Mouse (Mus musculus): ENCODE measurements at regions not wholly inside any gene's neighbourhood (a gene's known extent, or its start where the extent isn't known, plus 50 kb on each side); places are given as distances from the start of the nearest gene placed in this dataset.

DNA sequence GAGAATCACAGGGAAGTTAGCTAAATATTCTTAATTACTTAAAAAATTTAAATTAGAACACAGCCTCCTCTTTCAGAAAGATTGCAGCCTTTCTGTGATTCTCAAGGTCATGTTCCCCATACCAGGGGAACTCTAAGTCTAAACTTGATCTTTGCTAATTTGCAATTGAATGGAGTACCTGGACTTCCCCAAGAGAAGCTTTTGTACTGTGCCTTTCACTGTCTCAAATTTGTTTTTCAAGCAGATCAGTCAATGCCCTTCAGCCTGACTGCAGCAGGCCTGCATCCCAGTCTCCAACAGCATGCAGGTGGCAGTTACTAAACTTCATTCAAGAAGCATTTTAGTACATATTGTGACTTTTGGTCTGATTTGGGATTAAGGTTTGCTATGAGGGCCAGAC, 611.8 kb downstream of the Snca start:
- no peak for TF ChIP-seq CTCF (IDR thresholded peaks at IDR 0.05)
- Histone ChIP-seq H3K4me3 (no peak overlapping the region), H3K27ac (no peak overlapping the region)
- no peak for DNase-seq (ENCODE audit: extremely low spot score in 1 of 2, low spot score in 2 of 2)
- intact Hi-C loops (cut with DNase I) = no loop called here

- Histone ChIP-seq H3K4me3 (no peak overlapping the region), H3K27ac (no peak overlapping the region)
- DNase-seq (ENCODE audit: extremely low spot score in 1 of 2, low spot score in 2 of 2) = peak in 1 of 2 experiments; percentile 39
- intact Hi-C loops (cut with DNase I) = loop anchor here (5.0 to 10.0 kb wide), 2 partner anchors 53 to 664 kb away; no protein-coding TSS in a partner anchor
- TF ChIP-seq CTCF (IDR thresholded peaks at IDR 0.05) = peak; percentile 53
These were observed 628.1 kb downstream of the Snca start for GRCm38 (mm10) chr6:60201548-60201947.
